Comparison of ENCODE assay signal across 8 mouse cellular contexts in the genomic region with DNA sequence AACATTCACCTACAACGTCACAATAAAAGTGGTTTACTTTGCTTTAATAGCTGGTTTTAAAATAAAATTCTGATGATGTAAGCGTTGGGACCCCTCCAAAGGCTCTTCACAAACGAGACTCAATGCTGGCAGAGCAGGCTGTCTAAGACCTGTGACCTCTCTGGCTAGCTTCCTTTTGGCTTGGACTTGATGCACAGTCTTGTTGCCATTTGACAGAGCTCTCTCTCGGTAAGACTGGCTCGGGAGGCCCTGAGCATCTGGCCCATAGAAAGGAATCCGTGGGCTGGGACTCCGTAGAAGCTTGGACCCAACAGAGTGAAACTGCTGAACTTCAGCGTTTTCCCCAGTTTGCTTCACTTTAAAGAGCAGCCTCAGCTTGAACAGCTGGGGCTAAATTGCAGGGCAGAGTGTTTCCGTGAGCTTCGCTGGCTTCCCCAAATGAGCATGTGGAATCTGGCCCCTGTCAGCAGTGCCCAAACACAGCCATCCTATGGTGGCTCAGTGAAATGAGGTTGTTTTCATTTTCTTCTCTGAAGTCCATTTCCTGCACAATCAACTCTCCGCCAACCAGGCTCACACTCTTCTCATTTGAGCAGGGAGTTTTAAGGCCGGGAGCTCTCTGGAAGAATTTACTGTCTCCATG. TPM values are rescaled to one million over a fixed set of nuclear protein-coding genes. Genes with fewer than 3 reads are reported as not detected.
A peak's percentile ranks its signal among the peaks of the same experiment; 100 is the strongest.
DNase-seq lines count a peak whose midpoint lies in the region; ATAC-seq lines count a peak whose summit lies in the region.

No protein-coding gene starts in this region.

- intact Hi-C loops in gastrocnemius, postnatal 14 days (cut with DNase I; ENCODE audit: low total_unique reads), result no loop called here

- ATAC-seq in frontal cortex, adult (ENCODE audit: low TSS enrichment), result peak; percentile 70

- DNase-seq in frontal cortex, postnatal 25 days (ENCODE audit: low spot score in 2 of 2), result no peak
- peak; percentile 51 for DNase-seq in adipocyte (ENCODE audit: low spot score)
- peak; percentile 36 for DNase-seq in gastrocnemius, postnatal 14 days
- peak; percentile 14 for DNase-seq in lung, postnatal 25 days (ENCODE audit: low spot score)
- DNase-seq in spleen, postnatal 14 days (ENCODE audit: low spot score in 2 of 2), result no peak
- DNase-seq in natural killer cell, adult 2 months (ENCODE audit: low spot score in 2 of 2), result no peak
- DNase-seq in layer of hippocampus, adult 9-10 months (ENCODE audit: low spot score), result no peak

RNA-seq across cellular contexts. Expression of a gene that starts 48.2 kb away (rescaled TPM):
- total RNA-seq in gastrocnemius, postnatal 14 days (2021), result not detected

Comparison
In these comparisons a context has a peak if more than half of its experiments do, and no peak if none do; other contexts are left out.
1. DNase-seq: peak in adipocyte (single experiment), gastrocnemius, postnatal 14 days (single experiment) and lung, postnatal 25 days (single experiment); none in frontal cortex, postnatal 25 days (0 of 2), spleen, postnatal 14 days (0 of 2), natural killer cell, adult 2 months (0 of 2) and layer of hippocampus, adult 9-10 months (single experiment).